Mouse (Mus musculus) liver, embryonic 14.5 days (tissue): ENCODE measurements around the gene Sebox. TPM values are rescaled to one million over a fixed set of nuclear protein-coding genes. Genes with fewer than 3 reads are reported as not detected.
A peak's percentile ranks its signal among the peaks of the same experiment; 100 is the strongest.

Experiments
- ATAC-seq: fragments of 200-750 bp; cut with Nextera tagmentation; 2 replicates; pipeline ENCODE4 v1.8.0; 2017; ENCODE audit warnings: moderate number of reproducible peaks, mild to moderate bottlenecking, moderate library complexity; ENCODE audit not compliant: insufficient read depth
- DNase-seq, 3 experiments: peaks; one replicate each; pipeline ENCODE4 v3.0.0-alpha.2; 2012 to 2013; ENCODE audit warnings: low read depth in 3 of 3, low spot score in 3 of 3
- H3K27ac ChIP-seq: fragments of 300-500 bp; sonication (generic); 2 replicates; pipeline ENCODE4 v1.5.1; 2014; ENCODE audit warnings: moderate library complexity, mild to moderate bottlenecking, control low read depth, inconsistent platforms
- H3K27me3 ChIP-seq: fragments of 300-500 bp; sonication (generic); 2 replicates; pipeline ENCODE4 v1.6.1; 2014; ENCODE audit warnings: mild to moderate bottlenecking, low read length, moderate library complexity; ENCODE audit not compliant: control insufficient read depth, insufficient read depth
- H3K36me3 ChIP-seq: fragments of 300-500 bp; sonication (generic); replicated peaks from 2 replicates; pipeline ENCODE4 v1.6.1; 2014; ENCODE audit warnings: low read depth; ENCODE audit not compliant: control insufficient read depth, insufficient read depth
- H3K4me1 ChIP-seq, 2 experiments: fragments of 200-500 bp in 1 of 2; fragments of 300-500 bp in 1 of 2; sonication (generic) in 1 of 2; replicated peaks; 2 replicates each; pipeline ENCODE4 v1.6.1; 2012 to 2014; ENCODE audit warnings: antibody characterized with exemption in 1 of 2, inconsistent platforms in 1 of 2, low read length in 1 of 2; ENCODE audit not compliant: control insufficient read depth in 2 of 2, insufficient read depth in 2 of 2
- H3K4me2 ChIP-seq: fragments of 300-500 bp; sonication (generic); 2 replicates; pipeline ENCODE4 v1.6.1; 2014; ENCODE audit warnings: low read depth, mild to moderate bottlenecking, control low read depth, moderate library complexity
- H3K4me3 ChIP-seq, 2 experiments: fragments of 200-500 bp in 1 of 2; fragments of 300-500 bp in 1 of 2; sonication (generic) in 1 of 2; 2 replicates each; pipeline ENCODE4 v1.5.1; 2012 to 2014; ENCODE audit warnings: low read depth in 2 of 2, low read length in 2 of 2, mild to moderate bottlenecking in 2 of 2, control low read depth in 1 of 2, inconsistent platforms in 1 of 2, moderate library complexity in 1 of 2; ENCODE audit not compliant: insufficient read depth in 1 of 2
- H3K9ac ChIP-seq: fragments of 300-500 bp; sonication (generic); replicated peaks from 2 replicates; pipeline ENCODE4 v1.6.1; 2014; ENCODE audit warnings: mild to moderate bottlenecking, control low read depth, moderate library complexity
- H3K9me3 ChIP-seq: fragments of 300-500 bp; sonication (generic); 2 replicates; pipeline ENCODE4 v1.6.1; 2016; ENCODE audit warnings: low read length, mixed read lengths; ENCODE audit not compliant: control insufficient read depth
- CTCF ChIP-seq: IDR thresholded peaks from 2 replicates; pipeline ENCODE4 v1.5.1; 2016; ENCODE audit warnings: antibody characterized with exemption, low read depth, control low read depth
- EP300 ChIP-seq: IDR thresholded peaks from 2 replicates; pipeline ENCODE4 v1.6.1; 2016; ENCODE audit warnings: antibody characterized with exemption, low read depth
- WGBS: fragments of 180-500 bp; shearing (Covaris S2); extraction: QIAGEN DNeasy Blood & Tissue Kit; methylation state at CpG from one replicate; pipeline ENCODE4 v1.1.7; 2014; ENCODE audit not compliant: insufficient replicate concordance; 5-methylcytosine and 5-hydroxymethylcytosine counted together
- polyA plus RNA-seq, 2 experiments: library from polyadenylated mRNA; depleted of rRNA in 1 of 2; stranded (reverse) in 1 of 2; unstranded in 1 of 2; fragments of >200 nt; fragmentation: Nextera tagmentation in 1 of 2; extraction: Ambion mirVana in 1 of 2; gene quantifications; 2 replicates each; pipeline versions ENCODE4 v1.2.1 to v1.2.3; 2012 to 2014

The Sebox gene
- polyA plus RNA-seq, 2 experiments, result 0.28 to 0.39 TPM

- Histone ChIP-seq H3K9me3 (no peaks in the 10 kb centered on the region), H3K36me3 (no peaks in the 10 kb centered on the region), H3K27ac (no peak within 1 kb of the TSS), H3K9ac (peak within 1 kb of the TSS; percentile 36), H3K27me3 (peaks cover 33% of the 10 kb centered on the region), H3K4me3 (peak within 1 kb of the TSS; percentile 43 to 47), H3K4me1 (no peaks in the 10 kb centered on the region; a peak in 1 of 4 replicates), H3K4me2 (peak within 1 kb of the TSS; percentile 65)
- 2% methylated on average over 36 of the region's 36 CpGs for WGBS
- TF ChIP-seq EP300, result no peak
- TF ChIP-seq CTCF, result no peak
- DNase-seq (peak; percentile 78 to 83 (median 80)), ATAC-seq (peak; percentile 81)
These were observed 5.4 kb upstream of the Sebox start, which contains the start of gene Sarm1 for GRCm38 (mm10) chr11:78497544-78498522. Gene Sarm1 (minus strand): TSS chr11:78497754.

GRCm38 (mm10) chr11:78499004-78499403, 4.2 kb upstream of the Sebox start, which contains the start of gene Vtn:
Gene Vtn (plus strand): TSS chr11:78499091.
- Histone ChIP-seq H3K27me3 (peaks cover 33% of the 10 kb centered on the region), H3K4me2 (peak within 1 kb of the TSS; percentile 65), H3K4me1 (no peaks in the 10 kb centered on the region; a peak in 1 of 4 replicates), H3K9ac (peak within 1 kb of the TSS; percentile 36), H3K27ac (no peak within 1 kb of the TSS), H3K36me3 (no peaks in the 10 kb centered on the region), H3K9me3 (no peaks in the 10 kb centered on the region), H3K4me3 (peak within 1 kb of the TSS; percentile 43 to 57)
- ATAC-seq (peak; percentile 27), DNase-seq (no peak)
- 59% methylated on average over 7 of the region's 7 CpGs for WGBS
- TF ChIP-seq EP300 (no peak), CTCF (no peak)

- H3K36me3 ChIP-seq, result no peaks in the 10 kb centered on the region
- no peak for ATAC-seq
- 36% methylated on average over 16 of the region's 16 CpGs for WGBS
- H3K4me3 ChIP-seq, result peak overlapping the region; percentile 29 to 57
- H3K4me1 ChIP-seq, result no peaks in the 10 kb centered on the region; a peak in 1 of 4 replicates
- TF ChIP-seq EP300 (no peak), CTCF (no peak)
- H3K9ac ChIP-seq, result no peak overlapping the region
- no peaks in the 10 kb centered on the region for H3K9me3 ChIP-seq
- H3K27ac ChIP-seq, result no peak overlapping the region
- H3K27me3 ChIP-seq, result peaks cover 33% of the 10 kb centered on the region
- H3K4me2 ChIP-seq, result no peak overlapping the region; the same call in 1 of the 2 replicates
- no peak for DNase-seq
These were observed 3.7 kb upstream of the Sebox start for GRCm38 (mm10) chr11:78499543-78499942.

GRCm38 (mm10) chr11:78500623-78501202, 2.5 kb upstream of the Sebox start:
- Histone ChIP-seq H3K9ac (peak overlapping the region; percentile 12; the same call in 1 of the 2 replicates), H3K4me3 (peak overlapping the region; percentile 29 to 57), H3K9me3 (no peaks in the 10 kb centered on the region), H3K4me2 (peak overlapping the region; percentile 41), H3K36me3 (no peaks in the 10 kb centered on the region), H3K27me3 (peaks cover 24% of the 10 kb centered on the region), H3K4me1 (no peaks in the 10 kb centered on the region; a peak in 1 of 4 replicates), H3K27ac (no peak overlapping the region)
- DNase-seq (peak in 1 of 3 experiments; percentile 39), ATAC-seq (peak; percentile 46)
- no peak for TF ChIP-seq EP300
- TF ChIP-seq CTCF, result no peak
- WGBS, result 61% methylated on average over 9 of the region's 9 CpGs

- TF ChIP-seq EP300, result no peak
- no peak for TF ChIP-seq CTCF
- H3K4me1 ChIP-seq, result no peaks in the 10 kb centered on the region; a peak in 1 of 4 replicates
- H3K36me3 ChIP-seq, result no peaks in the 10 kb centered on the region; the same call in 1 of the 2 replicates
- H3K27me3 ChIP-seq, result peaks cover 16% of the 10 kb centered on the region
- no peak overlapping the region for H3K4me3 ChIP-seq
- H3K27ac ChIP-seq, result no peak overlapping the region
- H3K4me2 ChIP-seq, result peak overlapping the region; percentile 41
- no peak overlapping the region for H3K9ac ChIP-seq
- 60% methylated on average over 20 of the region's 20 CpGs for WGBS
- DNase-seq (no peak), ATAC-seq (no peak)
- H3K9me3 ChIP-seq, result no peaks in the 10 kb centered on the region
These were observed 1.7 kb upstream of the Sebox start for GRCm38 (mm10) chr11:78501529-78501928.
